Mouse (Mus musculus) cerebellum, adult 11 months (tissue): ENCODE results near the gene Zfp692.

ENCODE experiments used
- DNase-seq: peaks from one replicate; pipeline ENCODE4 v3.0.0; 2022

The Zfp692 gene

DNA sequence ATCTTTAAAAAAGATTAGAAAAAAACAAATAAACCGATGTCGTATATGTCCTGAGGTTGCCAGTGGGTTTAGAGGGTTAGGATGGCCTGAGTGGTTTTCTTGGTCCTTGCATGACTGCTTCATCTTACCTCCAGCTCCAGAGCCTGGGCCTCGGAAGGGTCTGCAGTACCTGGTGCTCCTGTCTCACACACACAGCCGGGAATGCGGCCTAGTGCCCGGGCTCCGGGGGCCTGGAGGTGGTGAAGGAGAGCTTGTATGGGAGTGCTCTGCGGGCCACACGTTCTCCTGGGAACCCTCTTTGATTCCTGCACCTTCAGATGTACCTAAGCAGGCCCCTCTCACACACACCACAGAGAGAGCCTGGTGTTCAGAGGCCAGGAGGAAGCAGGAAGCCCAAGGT lies 1.8 kb downstream of the Zfp692 start:
- DNase-seq: no peak

GRCm38 (mm10) chr11:58314069-58314468 lies 7.2 kb downstream of the Zfp692 start:
- DNase-seq: no peak

GRCm38 (mm10) chr11:58315536-58316168 lies 8.8 kb downstream of the Zfp692 start:
- DNase-seq: no peak

DNA sequence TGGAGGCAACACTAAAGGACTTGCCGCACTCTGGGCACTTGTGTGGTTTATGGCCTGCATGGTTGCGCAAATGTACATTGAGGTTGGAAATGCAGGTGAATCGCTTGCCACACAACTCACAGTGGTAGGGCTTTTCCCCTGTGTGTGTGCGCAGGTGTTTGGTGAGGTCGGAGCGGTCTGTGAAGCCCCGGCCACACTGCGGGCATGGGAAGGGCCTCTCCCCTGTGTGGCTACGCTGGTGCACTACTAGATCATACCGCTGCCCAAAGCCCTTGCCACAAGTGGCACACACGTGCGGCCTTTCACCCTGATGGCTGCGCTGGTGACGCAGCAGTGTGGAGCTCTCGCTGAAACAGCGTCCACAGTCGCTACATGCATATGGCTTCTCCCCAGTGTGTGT lies 9.5 kb downstream of the Zfp692 start:
- DNase-seq: no peak

GRCm38 (mm10) chr11:58316768-58317390 lies 10.0 kb downstream of the Zfp692 start:
- no peak for DNase-seq

GRCm38 (mm10) chr11:58322824-58323569 lies 16.1 kb downstream of the Zfp692 start:
- peak; percentile 98 for DNase-seq

GRCm38 (mm10) chr11:58323570-58324340 lies 16.9 kb downstream of the Zfp692 start:
- DNase-seq: no peak

- DNase-seq: no peak
Observed at GRCm38 (mm10) chr11:58324614-58325229, 17.9 kb downstream of the Zfp692 start.

- DNase-seq: no peak
Observed at GRCm38 (mm10) chr11:58326781-58327180, 19.9 kb downstream of the Zfp692 start.

DNA sequence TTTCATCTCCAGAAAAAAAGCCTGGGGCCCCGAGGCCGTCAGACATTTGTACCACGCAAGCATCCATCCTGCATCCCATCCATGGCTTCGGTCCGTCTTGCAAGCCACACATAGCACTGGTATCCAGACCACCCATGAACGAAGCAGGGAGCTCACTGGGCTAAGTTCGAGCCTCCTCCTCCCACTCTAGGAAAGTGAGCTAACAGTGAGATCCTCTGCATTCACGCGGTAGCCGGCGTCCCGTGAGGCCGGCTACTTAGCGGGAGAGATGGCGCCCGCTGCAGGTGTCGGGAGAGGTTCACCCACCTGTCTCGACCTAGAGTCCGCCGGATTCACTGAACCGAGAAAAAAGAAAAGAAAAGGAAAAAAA lies 23.0 kb downstream of the Zfp692 start:
- DNase-seq: no peak

DNA sequence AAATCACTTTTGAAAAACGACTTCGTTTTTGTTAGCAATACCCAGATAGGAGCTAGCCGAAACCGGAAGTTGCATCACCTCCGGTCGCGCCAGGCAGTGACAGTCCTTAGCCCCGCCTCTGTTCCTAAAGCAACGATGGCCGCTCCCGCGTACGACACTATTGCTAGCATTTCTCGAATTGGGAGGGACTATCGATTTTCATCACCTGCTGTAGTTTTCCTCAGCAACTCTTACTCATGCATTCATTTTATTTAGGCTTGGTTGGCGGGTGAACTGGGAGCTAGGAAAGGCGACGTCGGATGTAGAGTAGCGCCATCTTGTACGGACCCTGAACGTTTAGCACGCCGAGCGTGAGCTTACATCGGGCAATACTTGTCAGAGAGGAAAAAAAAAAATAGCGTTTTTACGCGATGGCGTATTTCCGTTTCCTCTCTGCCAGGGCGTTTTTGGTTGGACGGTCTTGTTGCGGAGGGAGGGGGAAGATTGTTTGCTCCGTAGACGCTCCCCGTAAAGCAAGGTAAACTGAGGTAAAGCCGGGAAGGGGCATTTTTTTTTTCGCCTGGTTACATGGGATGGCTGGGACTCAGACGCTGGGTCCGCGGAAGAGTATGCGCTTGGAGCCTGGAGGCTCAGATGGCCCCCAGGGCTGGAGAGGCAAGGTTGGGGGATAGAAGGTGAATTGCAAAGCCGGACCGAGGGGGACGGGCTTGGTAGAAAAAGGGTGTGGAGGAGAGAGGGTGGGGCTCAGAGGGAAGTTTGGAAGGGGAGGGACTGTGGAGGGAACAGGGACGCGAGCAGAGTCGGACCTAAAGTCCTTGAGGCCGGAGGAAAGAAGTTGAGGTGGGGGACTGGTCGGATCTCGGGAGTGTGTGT lies 23.6 kb downstream of the Zfp692 start, which contains the start of the genes Zfp672 and Sh3bp5l:
Gene Zfp672, minus strand, starts transcription at position 64 of the 873 bp plus-strand sequence.
Gene Sh3bp5l, plus strand, starts transcription at position 449 of the 873 bp plus-strand sequence.
- peak; percentile 85 for DNase-seq

- peak; percentile 49 for DNase-seq
Observed at GRCm38 (mm10) chr11:58331149-58331495, 24.3 kb downstream of the Zfp692 start.

GRCm38 (mm10) chr11:58331546-58331945 lies 24.7 kb downstream of the Zfp692 start:
- peak; percentile 37 for DNase-seq

- DNase-seq: peak; percentile 28
Observed at GRCm38 (mm10) chr11:58334746-58335145, 27.9 kb downstream of the Zfp692 start.

- DNase-seq: no peak
Observed at GRCm38 (mm10) chr11:58346745-58347144, 39.9 kb downstream of the Zfp692 start.

DNA sequence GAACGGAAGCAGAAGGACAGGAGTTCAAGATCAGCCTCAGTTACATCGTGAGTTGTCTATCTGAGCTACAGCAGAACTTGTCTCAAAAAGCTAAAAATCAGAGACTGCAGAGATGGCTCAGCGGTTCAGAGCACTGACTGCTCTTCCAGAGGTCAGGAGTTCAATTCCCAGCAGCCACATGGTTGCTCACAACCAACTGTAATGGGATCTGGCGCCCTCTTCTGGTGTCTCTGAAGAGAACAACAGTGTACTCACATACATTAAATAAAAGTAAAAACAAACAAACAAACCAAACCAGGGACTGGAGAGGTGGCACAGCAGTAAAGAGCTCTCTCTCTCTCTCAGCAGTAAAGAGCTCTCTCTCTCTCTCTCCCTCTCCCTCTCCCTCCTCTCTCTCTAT lies 43.8 kb downstream of the Zfp692 start:
- DNase-seq: no peak

DNA sequence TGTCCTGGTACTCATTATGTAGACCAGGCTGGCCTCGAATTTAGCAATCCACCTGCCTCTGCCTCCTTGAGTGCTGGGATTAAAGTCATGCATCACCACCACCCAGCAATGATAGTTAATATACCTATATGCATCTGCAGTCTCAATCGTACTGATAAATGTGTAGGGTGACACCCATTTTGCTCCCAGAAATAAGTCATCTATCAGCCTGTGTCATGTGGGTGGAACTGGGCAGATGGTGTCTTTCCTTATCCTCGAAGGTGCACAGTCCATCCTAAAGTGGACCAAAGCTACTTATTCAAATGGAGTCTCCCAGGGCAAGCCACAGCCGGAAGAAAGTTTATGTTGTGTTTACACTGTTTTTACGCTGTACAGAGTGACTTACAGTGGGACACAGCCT lies 44.3 kb downstream of the Zfp692 start:
- no peak for DNase-seq

DNA sequence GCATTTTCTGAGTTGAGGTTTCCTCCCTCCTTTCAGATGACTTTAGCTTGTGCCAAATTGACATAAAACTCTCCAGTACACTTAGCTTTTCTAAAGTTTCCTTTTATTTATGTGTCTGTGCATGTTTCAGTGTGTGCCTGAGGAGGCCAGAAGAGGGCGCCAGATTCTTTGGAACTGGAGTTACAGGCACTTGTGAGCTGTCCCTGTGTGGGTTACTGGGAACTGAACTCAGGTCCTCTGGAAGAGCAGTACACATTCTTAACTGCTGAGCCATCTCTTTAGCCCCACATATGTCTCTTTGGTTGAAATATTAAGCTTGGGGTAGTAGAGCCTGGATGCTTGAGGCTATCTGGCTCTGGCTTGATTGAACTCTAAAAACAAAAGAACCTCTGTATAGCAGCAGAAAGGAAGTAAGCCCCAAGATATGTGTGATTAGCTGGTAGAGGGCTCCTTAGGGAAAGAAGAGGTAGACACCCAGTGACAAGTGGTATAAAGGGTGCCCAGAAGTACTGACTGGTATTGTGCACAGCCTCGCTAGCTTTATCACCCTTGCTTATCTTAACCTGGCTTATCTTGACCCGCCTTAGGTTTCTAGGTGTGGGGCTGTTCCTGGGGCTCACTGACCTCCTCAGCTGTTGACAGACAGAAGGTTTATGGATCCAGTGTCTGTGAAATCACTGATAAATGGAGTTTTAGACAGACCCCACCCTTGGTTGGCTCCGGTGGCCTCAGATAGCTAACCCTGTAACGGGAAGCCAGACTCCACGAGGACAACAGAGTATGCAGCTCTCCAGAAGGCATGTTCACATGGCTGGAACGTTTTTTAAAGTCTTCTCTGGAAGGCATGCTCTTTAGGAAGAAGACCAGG lies 46.0 kb downstream of the Zfp692 start:
- no peak for DNase-seq

DNA sequence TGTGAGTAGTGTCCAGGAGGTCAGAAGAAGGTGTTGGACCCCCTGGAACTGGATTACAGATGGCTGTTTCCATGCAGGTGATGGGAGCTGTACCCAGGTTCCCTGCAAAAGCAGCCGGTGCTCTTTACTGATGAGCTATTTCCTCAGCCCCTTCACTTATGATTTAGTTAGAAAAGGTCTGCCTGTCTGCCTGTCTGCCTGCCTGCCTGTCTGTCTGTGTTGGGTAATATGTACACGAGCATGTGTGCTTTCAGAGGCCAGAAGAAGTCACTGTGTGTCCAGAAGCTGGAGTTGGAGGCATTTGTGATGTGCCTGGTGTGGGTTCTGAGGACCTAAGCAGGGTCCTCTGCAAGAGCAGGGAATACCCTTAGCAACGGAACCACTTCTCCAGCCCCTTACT lies 46.8 kb downstream of the Zfp692 start:
- DNase-seq: no peak

GRCm38 (mm10) chr11:58354476-58354875 lies 47.6 kb downstream of the Zfp692 start:
- no peak for DNase-seq

DNA sequence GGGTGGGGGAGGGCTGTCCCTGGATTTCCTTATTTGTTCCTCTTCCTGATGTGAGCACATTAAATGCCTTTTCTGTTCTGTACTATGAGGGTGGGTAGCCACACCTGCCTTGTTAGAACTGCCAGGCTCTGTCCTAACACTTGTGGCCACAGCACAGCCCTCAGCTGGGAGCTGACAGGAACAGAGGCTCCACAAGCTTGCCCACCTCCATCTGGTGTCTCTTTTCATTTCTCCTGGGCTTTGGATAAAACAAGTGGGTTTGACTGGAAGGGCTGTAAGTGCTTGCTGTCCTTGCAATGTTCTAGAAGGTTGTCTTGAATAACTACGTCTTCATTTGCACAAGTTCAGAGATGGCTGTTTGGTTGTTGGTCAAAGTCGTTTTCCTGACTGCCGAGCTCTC lies 48.1 kb downstream of the Zfp692 start:
- DNase-seq: no peak
